Mouse (Mus musculus): ENCODE measurements around the gene Irgc1. TPM values are rescaled to one million over a fixed set of nuclear protein-coding genes. Genes with fewer than 3 reads are reported as not detected.

Irgc1 gene
- not detected for polyA plus RNA-seq (2014; fragmentation: Illumina TruSeq; extraction: RNeasy Lipid Tissue Mini Kit (QIAGEN cat#74804); ENCODE audit: low read depth, low replicate concordance)

GRCm38 (mm10) chr7:24451855-24452311, at the start of gene Irgc1:
Gene Irgc1, minus strand, starts transcription at chr7:24452297.

GRCm38 (mm10) chr7:24481474-24482207, 29.5 kb upstream of the Irgc1 start, which contains the start of gene Cadm4:
Gene Cadm4, plus strand, starts transcription at chr7:24482023.

GRCm38 (mm10) chr7:24462388-24463319, 10.6 kb upstream of the Irgc1 start, which contains the start of gene Plaur:
Gene Plaur, plus strand, starts transcription at chr7:24462484.

DNA sequence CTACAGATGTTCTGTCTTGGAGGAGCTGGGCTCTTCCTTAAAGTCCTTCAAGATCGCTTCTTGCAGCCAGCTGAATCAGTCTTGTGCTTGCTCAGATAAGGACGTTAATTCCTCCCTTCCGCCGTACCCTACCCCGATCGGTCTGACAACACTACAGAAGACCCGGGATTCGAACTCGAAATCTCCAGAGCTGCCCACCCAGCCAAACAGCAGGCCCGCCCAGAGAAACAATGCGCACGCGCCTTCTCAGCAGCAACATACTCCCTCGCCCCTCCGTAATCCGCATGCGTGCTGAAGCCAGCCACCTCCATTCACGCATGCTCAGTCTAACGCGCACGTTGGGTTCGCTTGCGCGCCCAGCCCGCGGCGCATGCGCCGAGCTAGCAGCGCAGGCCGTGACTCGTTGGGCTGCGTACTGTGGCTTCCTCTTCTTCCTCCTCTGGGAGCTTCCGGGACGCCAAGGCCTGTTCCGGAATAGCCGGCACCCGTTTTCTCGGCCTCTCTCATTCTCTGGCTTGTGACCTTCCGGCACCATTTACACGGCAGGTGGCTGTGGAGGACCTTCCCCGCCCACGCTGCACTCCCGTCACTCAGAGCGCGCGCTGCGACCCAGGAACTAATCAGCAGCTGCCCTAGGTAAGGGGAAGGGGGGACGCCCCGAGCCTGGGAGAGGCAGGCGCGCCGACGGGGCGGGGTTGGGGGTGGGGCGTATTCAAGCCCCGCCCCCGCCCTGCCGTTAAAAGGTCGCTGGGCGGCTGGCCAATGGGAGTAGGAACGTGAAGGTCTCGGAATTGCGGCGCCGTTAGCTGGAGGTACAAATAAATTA, 52.6 kb downstream of the Irgc1 start, which contains the start of gene Smg9:
Smg9 (plus strand) TSS at position 364 of the 826 bp plus-strand sequence.

Other genes starting within 250 kb of the Irgc1 start
- gene Zfp111, start 240.9 kb downstream of the Irgc1 start, polyA plus RNA-seq (2014; fragmentation: Illumina TruSeq; extraction: RNeasy Lipid Tissue Mini Kit (QIAGEN cat#74804); ENCODE audit: low read depth, low replicate concordance): 9.3 TPM
- gene Zfp109, start 214.7 kb downstream of the Irgc1 start, polyA plus RNA-seq (2014; fragmentation: Illumina TruSeq; extraction: RNeasy Lipid Tissue Mini Kit (QIAGEN cat#74804); ENCODE audit: low read depth, low replicate concordance): 3.1 TPM
- 2.7 TPM for gene Zfp108, start 197.5 kb downstream of the Irgc1 start, polyA plus RNA-seq (2014; fragmentation: Illumina TruSeq; extraction: RNeasy Lipid Tissue Mini Kit (QIAGEN cat#74804); ENCODE audit: low read depth, low replicate concordance)
- gene Zfp93, start 181.9 kb downstream of the Irgc1 start, polyA plus RNA-seq (2014; fragmentation: Illumina TruSeq; extraction: RNeasy Lipid Tissue Mini Kit (QIAGEN cat#74804); ENCODE audit: low read depth, low replicate concordance): 3.0 TPM
- gene Zfp61, start 151.1 kb downstream of the Irgc1 start, polyA plus RNA-seq (2014; fragmentation: Illumina TruSeq; extraction: RNeasy Lipid Tissue Mini Kit (QIAGEN cat#74804); ENCODE audit: low read depth, low replicate concordance): 6.9 TPM
- gene Zfp94, start 135.6 kb downstream of the Irgc1 start, polyA plus RNA-seq (2014; fragmentation: Illumina TruSeq; extraction: RNeasy Lipid Tissue Mini Kit (QIAGEN cat#74804); ENCODE audit: low read depth, low replicate concordance): 0.85 TPM
- gene Tescl, start 118.4 kb downstream of the Irgc1 start, polyA plus RNA-seq (2014; fragmentation: Illumina TruSeq; extraction: RNeasy Lipid Tissue Mini Kit (QIAGEN cat#74804); ENCODE audit: low read depth, low replicate concordance): not detected
- not detected for gene Lypd5, start 103.1 kb downstream of the Irgc1 start, polyA plus RNA-seq (2014; fragmentation: Illumina TruSeq; extraction: RNeasy Lipid Tissue Mini Kit (QIAGEN cat#74804); ENCODE audit: low read depth, low replicate concordance)
- gene Kcnn4, start 82.0 kb downstream of the Irgc1 start, polyA plus RNA-seq (2014; fragmentation: Illumina TruSeq; extraction: RNeasy Lipid Tissue Mini Kit (QIAGEN cat#74804); ENCODE audit: low read depth, low replicate concordance): 1.0 TPM
- gene Smg9, start 52.7 kb downstream of the Irgc1 start, polyA plus RNA-seq (2014; fragmentation: Illumina TruSeq; extraction: RNeasy Lipid Tissue Mini Kit (QIAGEN cat#74804); ENCODE audit: low read depth, low replicate concordance): not detected
- 1.7 TPM for gene Plaur, start 10.2 kb upstream of the Irgc1 start, polyA plus RNA-seq (2014; fragmentation: Illumina TruSeq; extraction: RNeasy Lipid Tissue Mini Kit (QIAGEN cat#74804); ENCODE audit: low read depth, low replicate concordance)
- gene Cadm4, start 29.7 kb upstream of the Irgc1 start, polyA plus RNA-seq (2014; fragmentation: Illumina TruSeq; extraction: RNeasy Lipid Tissue Mini Kit (QIAGEN cat#74804); ENCODE audit: low read depth, low replicate concordance): 0.19 TPM
- not detected for gene Zfp428, start 54.7 kb upstream of the Irgc1 start, polyA plus RNA-seq (2014; fragmentation: Illumina TruSeq; extraction: RNeasy Lipid Tissue Mini Kit (QIAGEN cat#74804); ENCODE audit: low read depth, low replicate concordance)
- gene AC161166.1, start 60.2 kb upstream of the Irgc1 start, polyA plus RNA-seq (2014; fragmentation: Illumina TruSeq; extraction: RNeasy Lipid Tissue Mini Kit (QIAGEN cat#74804); ENCODE audit: low read depth, low replicate concordance): not detected
- 7.1 TPM for gene Irgq, start 78.4 kb upstream of the Irgc1 start, polyA plus RNA-seq (2014; fragmentation: Illumina TruSeq; extraction: RNeasy Lipid Tissue Mini Kit (QIAGEN cat#74804); ENCODE audit: low read depth, low replicate concordance)
- gene Pinlyp, start 93.8 kb upstream of the Irgc1 start, polyA plus RNA-seq (2014; fragmentation: Illumina TruSeq; extraction: RNeasy Lipid Tissue Mini Kit (QIAGEN cat#74804); ENCODE audit: low read depth, low replicate concordance): not detected
- 1.5 TPM for gene Xrcc1, start 94.0 kb upstream of the Irgc1 start, polyA plus RNA-seq (2014; fragmentation: Illumina TruSeq; extraction: RNeasy Lipid Tissue Mini Kit (QIAGEN cat#74804); ENCODE audit: low read depth, low replicate concordance)
- 15.0 TPM for gene Ethe1, start 135.2 kb upstream of the Irgc1 start, polyA plus RNA-seq (2014; fragmentation: Illumina TruSeq; extraction: RNeasy Lipid Tissue Mini Kit (QIAGEN cat#74804); ENCODE audit: low read depth, low replicate concordance)
- gene Zfp575, start 135.3 kb upstream of the Irgc1 start, polyA plus RNA-seq (2014; fragmentation: Illumina TruSeq; extraction: RNeasy Lipid Tissue Mini Kit (QIAGEN cat#74804); ENCODE audit: low read depth, low replicate concordance): not detected
- not detected for gene Phldb3, start 158.5 kb upstream of the Irgc1 start, polyA plus RNA-seq (2014; fragmentation: Illumina TruSeq; extraction: RNeasy Lipid Tissue Mini Kit (QIAGEN cat#74804); ENCODE audit: low read depth, low replicate concordance)
- not detected for gene Lypd3, start 184.3 kb upstream of the Irgc1 start, polyA plus RNA-seq (2014; fragmentation: Illumina TruSeq; extraction: RNeasy Lipid Tissue Mini Kit (QIAGEN cat#74804); ENCODE audit: low read depth, low replicate concordance)
- not detected for gene Tex101, start 224.4 kb upstream of the Irgc1 start, polyA plus RNA-seq (2014; fragmentation: Illumina TruSeq; extraction: RNeasy Lipid Tissue Mini Kit (QIAGEN cat#74804); ENCODE audit: low read depth, low replicate concordance)

All from sigmoid colon, adult 10 weeks (tissue).